Mouse (Mus musculus): Measurements from ENCODE around the gene Sox13. TPM values are rescaled to one million over a fixed set of nuclear protein-coding genes. Genes with fewer than 3 reads are reported as not detected.

Sox13 gene
- polyA plus RNA-seq, 1 experiment from 2014 or later = 12.5 TPM

DNA sequence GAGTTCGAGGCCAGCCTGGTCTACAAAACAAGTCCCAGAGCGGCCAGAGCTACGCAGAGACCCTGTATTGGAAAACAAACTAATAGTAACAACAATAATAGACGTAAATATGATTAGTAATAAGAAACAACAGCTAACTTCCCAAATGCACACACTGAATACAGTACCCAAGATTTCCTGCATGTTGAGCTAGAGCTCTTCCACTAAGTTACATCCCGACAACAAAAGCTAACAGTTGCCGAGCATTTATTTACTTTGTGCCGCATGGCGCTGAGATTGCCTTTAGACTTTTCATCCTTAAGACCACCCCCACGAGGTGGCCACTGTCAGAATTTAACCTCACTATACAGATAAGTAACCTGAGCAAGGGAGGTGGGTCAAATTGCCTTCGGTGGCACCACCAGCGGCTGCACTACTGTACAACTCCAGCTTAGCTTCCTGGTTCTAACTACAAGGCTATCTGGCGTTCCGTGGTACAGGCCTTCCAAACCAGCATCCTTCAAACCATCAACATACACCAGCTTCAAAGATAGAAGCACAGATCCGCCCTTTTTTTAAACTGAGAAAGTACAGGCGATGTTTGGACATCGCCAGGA is 2.1 kb downstream of the Sox13 start:
- peaks cover 26% of the 10 kb centered on the region for H3K4me1 ChIP-seq (replicated peaks; ENCODE audit: control insufficient read depth, insufficient read depth, low read length)
- WGBS = 29% methylated on average over 16 of the region's 16 CpGs
- no peak overlapping the region for H3K27ac ChIP-seq (ENCODE audit: low read depth, low read length)
- no peaks in the 10 kb centered on the region for H3K27me3 ChIP-seq (ENCODE audit: control insufficient read depth, insufficient read depth, low read length)
- no peak for ATAC-seq (ENCODE audit: low FRiP score)
- H3K36me3 ChIP-seq (ENCODE audit: control insufficient read depth, insufficient read depth, low read length) = no peaks in the 10 kb centered on the region
- peak overlapping the region; percentile 77 for H3K4me2 ChIP-seq (replicated peaks; ENCODE audit: low read depth, low read length)
- H3K4me3 ChIP-seq (ENCODE audit: low read depth, low read length) = peak overlapping the region; percentile 91
- DNase-seq (ENCODE audit: low spot score) = no peak
- H3K9me3 ChIP-seq (ENCODE audit: control insufficient read depth, low read length) = no peaks in the 10 kb centered on the region
- peak overlapping the region; percentile 95; the same call in 1 of the 2 replicates for H3K9ac ChIP-seq (ENCODE audit: low read depth, low read length)

DNA sequence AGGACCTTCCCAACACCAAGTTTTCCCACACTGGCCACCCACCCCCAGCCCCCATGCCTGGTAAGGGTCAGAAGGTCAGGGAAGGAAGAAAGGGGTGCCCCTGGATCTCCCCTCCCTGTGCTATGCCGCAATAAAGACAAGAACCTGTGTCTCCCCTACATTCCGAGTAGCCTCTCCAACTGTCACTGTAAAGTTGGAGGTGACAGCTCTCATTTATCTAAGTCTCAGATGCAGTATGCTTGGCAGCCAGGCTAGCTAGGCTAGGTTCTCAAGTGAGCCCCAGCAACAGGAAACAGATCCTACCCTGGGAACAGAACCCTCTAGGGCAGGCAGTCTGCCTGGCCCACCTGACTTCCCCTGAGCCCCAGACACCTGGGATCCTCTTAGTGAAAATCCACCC is 3.1 kb downstream of the Sox13 start:
- peaks cover 28% of the 10 kb centered on the region for H3K4me1 ChIP-seq (replicated peaks; ENCODE audit: control insufficient read depth, insufficient read depth, low read length)
- 28% methylated on average over 2 of the region's 2 CpGs for WGBS
- no peak overlapping the region for H3K9ac ChIP-seq (ENCODE audit: low read depth, low read length)

DNA sequence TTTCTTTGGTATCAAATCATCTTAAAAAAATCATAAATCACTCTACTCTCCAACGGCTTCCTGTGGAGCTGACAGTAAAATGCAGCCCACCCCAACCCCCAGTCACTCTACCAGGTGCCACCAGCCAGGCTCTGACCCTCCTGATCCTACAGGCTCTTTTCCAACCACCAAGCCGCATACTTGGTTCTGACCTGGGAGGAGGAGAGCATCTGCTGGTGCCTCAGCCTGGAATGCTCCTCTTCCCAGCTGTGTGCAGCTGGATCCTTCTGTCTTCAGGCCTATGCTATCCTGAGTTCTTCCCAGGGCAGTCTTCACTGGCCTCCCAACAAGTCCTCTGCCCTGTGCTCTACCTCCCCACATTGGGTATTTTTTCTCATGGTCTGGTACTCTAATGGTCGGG is 3.7 kb downstream of the Sox13 start:
- Histone ChIP-seq H3K27me3 (ENCODE audit: control insufficient read depth, insufficient read depth, low read length) (no peaks in the 10 kb centered on the region), H3K36me3 (ENCODE audit: control insufficient read depth, insufficient read depth, low read length) (no peaks in the 10 kb centered on the region), H3K9ac (ENCODE audit: low read depth, low read length) (no peak overlapping the region), H3K4me3 (ENCODE audit: low read depth, low read length) (no peak overlapping the region), H3K9me3 (ENCODE audit: control insufficient read depth, low read length) (no peaks in the 10 kb centered on the region), H3K4me1 (replicated peaks; ENCODE audit: control insufficient read depth, insufficient read depth, low read length) (peaks cover 28% of the 10 kb centered on the region), H3K27ac (ENCODE audit: low read depth, low read length) (no peak overlapping the region), H3K4me2 (replicated peaks; ENCODE audit: low read depth, low read length) (no peak overlapping the region)
- no peak for DNase-seq (ENCODE audit: low spot score)
- 54% methylated on average over 3 of the region's 3 CpGs for WGBS
- ATAC-seq (ENCODE audit: low FRiP score) = no peak

More for the DNA sequence above, 3.1 kb downstream of the Sox13 start:
- ATAC-seq (ENCODE audit: low FRiP score) = no peak
- Histone ChIP-seq H3K9me3 (ENCODE audit: control insufficient read depth, low read length) (no peaks in the 10 kb centered on the region), H3K27ac (ENCODE audit: low read depth, low read length) (no peak overlapping the region), H3K36me3 (ENCODE audit: control insufficient read depth, insufficient read depth, low read length) (no peaks in the 10 kb centered on the region), H3K4me2 (replicated peaks; ENCODE audit: low read depth, low read length) (peak overlapping the region; percentile 77; the same call in 1 of the 2 replicates), H3K27me3 (ENCODE audit: control insufficient read depth, insufficient read depth, low read length) (no peaks in the 10 kb centered on the region), H3K4me3 (ENCODE audit: low read depth, low read length) (no peak overlapping the region)
- no peak for DNase-seq (ENCODE audit: low spot score)

DNA sequence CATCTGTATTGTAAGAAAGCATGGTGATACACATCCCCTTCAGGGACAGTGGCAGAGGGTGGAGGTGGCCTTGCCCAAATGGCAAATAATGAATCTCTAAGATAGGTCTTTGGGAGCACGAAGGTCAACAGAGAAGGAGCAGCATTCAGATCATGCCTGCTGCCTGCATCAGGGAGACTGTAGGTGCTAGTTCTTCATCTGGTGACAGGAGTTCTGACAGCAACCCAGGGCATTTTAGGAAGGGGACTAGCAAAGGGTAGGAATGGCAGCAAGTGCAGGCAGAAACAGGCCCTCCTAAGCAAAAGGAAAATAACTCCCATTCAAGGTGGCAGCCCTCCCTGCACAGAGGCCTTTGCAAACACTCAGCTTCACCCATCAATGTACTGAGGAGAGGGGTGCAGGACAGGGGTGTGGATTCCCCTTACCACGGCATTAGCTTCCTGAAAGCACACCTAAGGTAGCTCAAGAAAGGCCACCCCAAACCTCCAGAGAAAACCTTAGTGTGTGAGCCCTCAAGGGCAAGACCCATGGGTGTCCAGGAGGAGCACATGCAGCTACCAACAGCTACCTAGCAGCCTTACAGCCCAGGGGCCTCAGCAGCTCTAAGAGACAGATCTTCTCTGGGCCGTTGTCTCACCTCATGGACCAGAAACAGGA is 4.9 kb downstream of the Sox13 start:
- no peaks in the 10 kb centered on the region for H3K27me3 ChIP-seq (ENCODE audit: control insufficient read depth, insufficient read depth, low read length)
- peaks cover 28% of the 10 kb centered on the region for H3K4me1 ChIP-seq (replicated peaks; ENCODE audit: control insufficient read depth, insufficient read depth, low read length)
- H3K4me3 ChIP-seq (ENCODE audit: low read depth, low read length) = no peak overlapping the region
- no peak for DNase-seq (ENCODE audit: low spot score)
- 72% methylated on average over 3 of the region's 3 CpGs for WGBS
- H3K27ac ChIP-seq (ENCODE audit: low read depth, low read length) = no peak overlapping the region; the same call in 1 of the 2 replicates
- no peaks in the 10 kb centered on the region for H3K9me3 ChIP-seq (ENCODE audit: control insufficient read depth, low read length)
- H3K4me2 ChIP-seq (replicated peaks; ENCODE audit: low read depth, low read length) = no peak overlapping the region
- no peak overlapping the region for H3K9ac ChIP-seq (ENCODE audit: low read depth, low read length)
- ATAC-seq (ENCODE audit: low FRiP score) = no peak
- no peaks in the 10 kb centered on the region for H3K36me3 ChIP-seq (ENCODE audit: control insufficient read depth, insufficient read depth, low read length)

DNA sequence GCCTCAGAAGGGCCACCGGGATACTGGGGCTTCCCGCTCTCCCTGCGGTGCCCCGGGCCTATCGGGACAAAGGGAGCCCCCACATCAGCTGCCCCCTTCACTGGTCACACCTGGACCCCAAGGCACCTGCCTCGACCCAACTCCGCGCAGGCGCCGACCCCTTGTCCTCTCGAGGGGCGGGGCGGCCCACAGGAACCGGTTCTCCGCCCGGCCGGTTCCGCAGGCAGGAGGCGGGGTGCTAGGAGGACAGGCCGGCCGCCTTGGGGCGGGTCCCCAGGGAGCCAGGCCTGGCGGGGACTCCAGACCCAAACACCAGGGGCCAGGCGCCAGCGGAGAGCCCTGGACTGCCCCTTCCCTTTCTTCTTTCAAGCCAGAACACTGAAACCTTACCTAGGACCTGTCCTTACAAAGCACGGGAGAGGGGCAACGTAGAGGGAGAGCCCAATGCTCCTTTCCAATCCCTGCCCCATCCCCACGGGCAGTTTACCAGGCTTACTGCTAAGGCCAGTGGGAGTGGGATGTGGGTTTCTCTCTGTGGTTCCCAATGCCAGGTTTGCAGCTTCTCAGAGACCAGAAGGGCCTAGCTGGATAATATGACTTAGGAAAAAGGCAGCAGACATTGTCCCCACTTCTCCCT is 5.9 kb downstream of the Sox13 start:
- ATAC-seq (ENCODE audit: low FRiP score) (no peak), DNase-seq (ENCODE audit: low spot score) (no peak)
- no peaks in the 10 kb centered on the region for H3K27me3 ChIP-seq (ENCODE audit: control insufficient read depth, insufficient read depth, low read length)
- H3K9me3 ChIP-seq (ENCODE audit: control insufficient read depth, low read length) = no peaks in the 10 kb centered on the region
- peak overlapping the region; percentile 31; the same call in 1 of the 2 replicates for H3K27ac ChIP-seq (ENCODE audit: low read depth, low read length)
- H3K4me1 ChIP-seq (replicated peaks; ENCODE audit: control insufficient read depth, insufficient read depth, low read length) = peaks cover 30% of the 10 kb centered on the region
- H3K9ac ChIP-seq (ENCODE audit: low read depth, low read length) = peak overlapping the region; percentile 52; the same call in 1 of the 2 replicates
- 11% methylated on average over 28 of the region's 28 CpGs for WGBS
- peak overlapping the region; percentile 41 for H3K4me2 ChIP-seq (replicated peaks; ENCODE audit: low read depth, low read length)
- no peaks in the 10 kb centered on the region for H3K36me3 ChIP-seq (ENCODE audit: control insufficient read depth, insufficient read depth, low read length)
- H3K4me3 ChIP-seq (ENCODE audit: low read depth, low read length) = peak overlapping the region; percentile 16; the same call in 1 of the 2 replicates

DNA sequence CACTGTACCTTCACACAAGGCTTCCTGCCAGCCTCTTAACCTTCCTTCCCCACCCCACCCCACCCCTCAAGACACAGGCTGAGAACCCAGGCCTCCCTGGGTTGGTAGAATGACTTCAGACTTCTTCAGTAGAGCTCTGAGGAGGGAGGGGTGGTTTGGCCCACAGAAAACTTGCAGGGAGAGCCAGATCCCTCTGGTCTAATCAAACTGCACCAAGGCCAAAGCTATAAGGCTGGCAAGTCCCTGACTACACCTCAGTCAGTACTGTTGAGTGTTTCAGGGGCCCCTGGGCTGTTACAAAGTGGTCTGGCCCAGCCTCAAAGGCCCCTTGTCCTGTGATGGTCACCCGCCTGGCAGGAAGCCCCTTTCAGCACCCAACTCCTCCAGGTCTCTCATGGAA is 6.6 kb downstream of the Sox13 start:
- ATAC-seq (ENCODE audit: low FRiP score) (no peak), DNase-seq (ENCODE audit: low spot score) (no peak)
- Histone ChIP-seq H3K4me2 (replicated peaks; ENCODE audit: low read depth, low read length) (peak overlapping the region; percentile 6; the same call in 1 of the 2 replicates), H3K36me3 (ENCODE audit: control insufficient read depth, insufficient read depth, low read length) (no peaks in the 10 kb centered on the region), H3K4me3 (ENCODE audit: low read depth, low read length) (no peak overlapping the region), H3K27me3 (ENCODE audit: control insufficient read depth, insufficient read depth, low read length) (no peaks in the 10 kb centered on the region), H3K4me1 (replicated peaks; ENCODE audit: control insufficient read depth, insufficient read depth, low read length) (peaks cover 32% of the 10 kb centered on the region), H3K27ac (ENCODE audit: low read depth, low read length) (no peak overlapping the region), H3K9ac (ENCODE audit: low read depth, low read length) (no peak overlapping the region), H3K9me3 (ENCODE audit: control insufficient read depth, low read length) (no peaks in the 10 kb centered on the region)
- 88% methylated on average over 1 of the region's 1 CpGs for WGBS

DNA sequence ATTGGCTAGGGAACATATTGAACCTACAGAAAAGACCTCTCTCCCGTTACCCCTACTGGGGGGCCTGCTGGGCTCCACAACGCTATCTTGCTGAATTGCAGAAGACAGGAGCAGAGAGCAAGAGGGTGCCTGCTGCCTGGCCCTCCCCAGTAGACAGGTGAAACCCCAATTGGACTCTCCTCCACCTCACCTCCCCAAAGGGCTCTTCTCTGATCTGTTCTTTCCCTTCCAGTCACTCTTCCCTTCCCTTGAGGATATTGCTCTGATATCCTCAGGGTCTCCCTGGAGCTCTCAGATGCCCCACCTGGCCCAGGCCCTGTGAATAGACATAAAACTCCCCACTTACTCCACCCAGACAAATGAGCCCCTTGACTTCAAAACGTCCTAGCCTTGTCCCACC is 7.1 kb downstream of the Sox13 start:
- no peak overlapping the region for H3K9ac ChIP-seq (ENCODE audit: low read depth, low read length)
- H3K4me2 ChIP-seq (replicated peaks; ENCODE audit: low read depth, low read length) = no peak overlapping the region
- ATAC-seq (ENCODE audit: low FRiP score) = no peak
- H3K27me3 ChIP-seq (ENCODE audit: control insufficient read depth, insufficient read depth, low read length) = no peaks in the 10 kb centered on the region
- no peaks in the 10 kb centered on the region for H3K36me3 ChIP-seq (ENCODE audit: control insufficient read depth, insufficient read depth, low read length)
- no peaks in the 10 kb centered on the region for H3K9me3 ChIP-seq (ENCODE audit: control insufficient read depth, low read length)
- H3K27ac ChIP-seq (ENCODE audit: low read depth, low read length) = no peak overlapping the region
- H3K4me3 ChIP-seq (ENCODE audit: low read depth, low read length) = no peak overlapping the region
- DNase-seq (ENCODE audit: low spot score) = no peak
- peaks cover 36% of the 10 kb centered on the region for H3K4me1 ChIP-seq (replicated peaks; ENCODE audit: control insufficient read depth, insufficient read depth, low read length)
- WGBS = 72% methylated on average over 3 of the region's 3 CpGs

DNA sequence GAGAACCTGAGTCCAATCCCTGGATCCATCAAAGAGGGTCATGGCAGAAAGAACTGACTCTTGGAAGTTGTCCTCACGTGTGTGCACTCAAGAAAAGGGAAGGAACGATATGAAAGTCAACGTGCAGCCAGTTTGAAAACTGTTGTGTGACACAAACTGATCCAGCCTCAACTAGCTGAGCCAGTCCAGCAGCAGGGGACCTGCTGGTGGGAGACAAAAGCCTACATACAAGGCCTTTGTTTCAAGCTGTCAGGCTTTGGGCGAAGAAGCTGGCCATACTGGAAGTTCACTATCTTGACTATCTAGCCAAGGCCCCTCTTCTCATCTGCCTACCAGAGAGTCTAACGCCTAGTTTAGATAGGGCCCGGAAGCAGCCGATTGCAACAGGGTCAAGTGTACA is 7.7 kb downstream of the Sox13 start:
- no peak overlapping the region for H3K4me3 ChIP-seq (ENCODE audit: low read depth, low read length)
- WGBS = 90% methylated on average over 7 of the region's 7 CpGs
- peaks cover 37% of the 10 kb centered on the region for H3K4me1 ChIP-seq (replicated peaks; ENCODE audit: control insufficient read depth, insufficient read depth, low read length)
- H3K36me3 ChIP-seq (ENCODE audit: control insufficient read depth, insufficient read depth, low read length) = no peaks in the 10 kb centered on the region
- H3K9ac ChIP-seq (ENCODE audit: low read depth, low read length) = no peak overlapping the region
- H3K4me2 ChIP-seq (replicated peaks; ENCODE audit: low read depth, low read length) = no peak overlapping the region
- DNase-seq (ENCODE audit: low spot score) = no peak
- ATAC-seq (ENCODE audit: low FRiP score) = no peak
- H3K9me3 ChIP-seq (ENCODE audit: control insufficient read depth, low read length) = no peaks in the 10 kb centered on the region
- no peaks in the 10 kb centered on the region for H3K27me3 ChIP-seq (ENCODE audit: control insufficient read depth, insufficient read depth, low read length)
- H3K27ac ChIP-seq (ENCODE audit: low read depth, low read length) = no peak overlapping the region

All from hindbrain, embryonic 11.5 days (tissue).